Mouse (Mus musculus): ENCODE results near the gene Riok2.
A peak's percentile ranks its signal among the peaks of the same experiment; 100 is the strongest.
"Not testable (repeated sequence)": the region's sequence is repeated elsewhere in the genome, so short reads cannot be mapped to it uniquely, and the experiment has no call there.

Riok2 gene

GRCm38 (mm10) chr17:17373918-17374910 is at the start of gene Riok2:
Riok2 (plus strand) TSS chr17:17374309.
- DNase-seq: peak; percentile 90 to 95

GRCm38 (mm10) chr17:17326022-17326421 is 48.1 kb upstream of the Riok2 start:
- DNase-seq: not testable (repeated sequence)

- DNase-seq: no peak
Measured at GRCm38 (mm10) chr17:17326636-17327035, 47.5 kb upstream of the Riok2 start.

- DNase-seq: peak in 1 of 2 experiments; percentile 4
Measured at GRCm38 (mm10) chr17:17345374-17346183, 28.5 kb upstream of the Riok2 start.

- not testable (repeated sequence) for DNase-seq
Measured at GRCm38 (mm10) chr17:17346281-17346680, 27.8 kb upstream of the Riok2 start.

- no peak for DNase-seq
Measured at GRCm38 (mm10) chr17:17373550-17373917, 575 bp upstream of the Riok2 start.

GRCm38 (mm10) chr17:17375581-17375980 is 1.5 kb downstream of the Riok2 start:
- DNase-seq: no peak

GRCm38 (mm10) chr17:17383703-17384102 is 9.6 kb downstream of the Riok2 start:
- DNase-seq: no peak

GRCm38 (mm10) chr17:17384502-17384901 is 10.4 kb downstream of the Riok2 start:
- DNase-seq: no peak

GRCm38 (mm10) chr17:17386117-17386516 is 12.0 kb downstream of the Riok2 start:
- DNase-seq: no peak

GRCm38 (mm10) chr17:17391823-17392222 is 17.7 kb downstream of the Riok2 start:
- no peak for DNase-seq

GRCm38 (mm10) chr17:17392863-17393262 is 18.8 kb downstream of the Riok2 start:
- DNase-seq: peak in 1 of 2 experiments; percentile 10

- peak; percentile 17 to 28 for DNase-seq
Measured at GRCm38 (mm10) chr17:17393300-17393699, 19.2 kb downstream of the Riok2 start.

- peak; percentile 77 to 90 for DNase-seq
Measured at GRCm38 (mm10) chr17:17394336-17394735, 20.2 kb downstream of the Riok2 start.

- no peak for DNase-seq
Measured at GRCm38 (mm10) chr17:17396869-17397268, 22.8 kb downstream of the Riok2 start.

- no peak for DNase-seq
Measured at GRCm38 (mm10) chr17:17398664-17399063, 24.6 kb downstream of the Riok2 start.

GRCm38 (mm10) chr17:17402222-17403004 is 28.3 kb downstream of the Riok2 start, which contains the start of gene Lix1:
Lix1 (plus strand) TSS chr17:17402672.
- DNase-seq: peak; percentile 43 to 68

GRCm38 (mm10) chr17:17403038-17403437 is 28.9 kb downstream of the Riok2 start:
- DNase-seq: no peak

GRCm38 (mm10) chr17:17403578-17404112 is 29.5 kb downstream of the Riok2 start:
- DNase-seq: no peak

- no peak for DNase-seq
Measured at GRCm38 (mm10) chr17:17404811-17405544, 30.9 kb downstream of the Riok2 start.

GRCm38 (mm10) chr17:17405606-17406005 is 31.5 kb downstream of the Riok2 start:
- no peak for DNase-seq

Measured in cerebellum, postnatal 25 days (tissue).